Mouse (Mus musculus) testis, adult 2 months (tissue): ENCODE data around the gene Rpl36a-ps1. TPM values are rescaled to one million over a fixed set of nuclear protein-coding genes. Genes with fewer than 3 reads are reported as not detected.
"Not testable (repeated sequence)": the region's sequence is repeated elsewhere in the genome, so short reads cannot be mapped to it uniquely, and the experiment has no call there.

Source experiments
- H3K27ac ChIP-seq: fragments of 200-500 bp; 2 replicates; pipeline ENCODE4 v1.5.1; 2012; ENCODE audit warnings: low read depth, low read length; ENCODE audit not compliant: control insufficient read depth, insufficient read depth
- H3K27me3 ChIP-seq: fragments of 200-500 bp; 2 replicates; pipeline ENCODE4 v1.6.1; 2012; ENCODE audit warnings: mild to moderate bottlenecking, low read length, moderate library complexity; ENCODE audit not compliant: control insufficient read depth, insufficient read depth
- H3K36me3 ChIP-seq: fragments of 200-500 bp; 2 replicates; pipeline ENCODE4 v1.6.1; 2012; ENCODE audit warnings: mild to moderate bottlenecking, low read length; ENCODE audit not compliant: control insufficient read depth, insufficient read depth
- H3K4me1 ChIP-seq: fragments of 200-500 bp; 2 replicates; pipeline ENCODE4 v1.6.1; 2012; ENCODE audit warnings: low read length; ENCODE audit not compliant: control insufficient read depth, insufficient read depth
- H3K4me3 ChIP-seq: fragments of 200-500 bp; 2 replicates; pipeline ENCODE4 v1.5.1; 2012; ENCODE audit warnings: low read depth, mild to moderate bottlenecking, low read length, moderate library complexity, mixed read lengths; ENCODE audit not compliant: control insufficient read depth
- CTCF ChIP-seq: fragments of 200-500 bp; IDR thresholded peaks from 2 replicates; pipeline ENCODE4 v1.5.1; 2012; ENCODE audit warnings: low read depth, mild to moderate bottlenecking, inconsistent platforms, low read length, moderate library complexity; ENCODE audit not compliant: control insufficient read depth, insufficient read depth, insufficient replicate concordance
- POLR2A ChIP-seq: fragments of 200-500 bp; IDR thresholded peaks from 2 replicates; pipeline ENCODE4 v1.6.1; 2012; ENCODE audit warnings: low read depth, mild to moderate bottlenecking, inconsistent platforms, low read length, moderate library complexity; ENCODE audit not compliant: control insufficient read depth
- polyA plus RNA-seq: library from polyadenylated mRNA; depleted of rRNA; stranded (reverse); fragments of >200 nt; gene quantifications from 2 replicates; pipeline ENCODE4 v1.2.3, GENCODE M21; 2012; rRNA removed

Gene Rpl36a-ps1
- polyA plus RNA-seq = not detected in 2 replicates

GRCm38 (mm10) chr14:98994218-98994617, at the start of gene Rpl36a-ps1:
Gene Rpl36a-ps1 (minus strand): TSS chr14:98994318.
- TF ChIP-seq CTCF = no peak
- TF ChIP-seq POLR2A = no peak
- Histone ChIP-seq H3K36me3 (no peaks in the 10 kb centered on the region), H3K4me3 (no peak within 1 kb of the TSS), H3K4me1 (no peaks in the 10 kb centered on the region), H3K27me3 (no peaks in the 10 kb centered on the region), H3K27ac (no peak within 1 kb of the TSS)

- TF ChIP-seq CTCF (no peak), POLR2A (no peak)
- Histone ChIP-seq H3K36me3 (no peaks in the 10 kb centered on the region), H3K4me3 (no peak overlapping the region), H3K27me3 (no peaks in the 10 kb centered on the region), H3K4me1 (peaks cover 5% of the 10 kb centered on the region), H3K27ac (no peak overlapping the region)
These were observed 49.4 kb upstream of the Rpl36a-ps1 start for GRCm38 (mm10) chr14:99043499-99043898.

DNA sequence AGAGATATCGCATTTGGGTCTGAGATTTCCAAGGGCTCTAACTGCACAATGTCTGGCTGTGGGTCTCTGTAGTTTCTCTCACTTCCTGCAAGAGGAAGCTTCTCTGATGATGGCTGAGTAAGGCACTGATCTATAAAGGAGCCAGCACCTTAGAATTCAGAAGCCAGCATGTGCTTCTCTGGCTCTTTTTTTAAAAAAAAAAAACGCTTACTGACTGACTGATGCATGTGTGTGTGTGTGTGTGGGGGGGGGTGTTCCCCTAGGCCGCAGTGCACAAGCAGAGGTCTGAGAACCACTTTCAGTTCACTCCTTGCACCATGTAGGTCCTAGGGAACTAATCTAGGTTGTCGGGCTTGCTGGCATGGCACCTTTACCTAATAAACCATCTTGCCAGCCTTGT, 47.3 kb upstream of the Rpl36a-ps1 start:
- H3K36me3 ChIP-seq = no peaks in the 10 kb centered on the region
- TF ChIP-seq CTCF (no peak), POLR2A (no peak)
- H3K4me1 ChIP-seq = peaks cover 3% of the 10 kb centered on the region
- no peak overlapping the region for H3K27ac ChIP-seq
- H3K27me3 ChIP-seq = no peaks in the 10 kb centered on the region
- no peak overlapping the region for H3K4me3 ChIP-seq

- H3K4me3 ChIP-seq, H3K27ac ChIP-seq, H3K27me3 ChIP-seq, H3K36me3 ChIP-seq, H3K4me1 ChIP-seq: not testable (repeated sequence)
These were observed 45.2 kb upstream of the Rpl36a-ps1 start for GRCm38 (mm10) chr14:99039308-99039707.

DNA sequence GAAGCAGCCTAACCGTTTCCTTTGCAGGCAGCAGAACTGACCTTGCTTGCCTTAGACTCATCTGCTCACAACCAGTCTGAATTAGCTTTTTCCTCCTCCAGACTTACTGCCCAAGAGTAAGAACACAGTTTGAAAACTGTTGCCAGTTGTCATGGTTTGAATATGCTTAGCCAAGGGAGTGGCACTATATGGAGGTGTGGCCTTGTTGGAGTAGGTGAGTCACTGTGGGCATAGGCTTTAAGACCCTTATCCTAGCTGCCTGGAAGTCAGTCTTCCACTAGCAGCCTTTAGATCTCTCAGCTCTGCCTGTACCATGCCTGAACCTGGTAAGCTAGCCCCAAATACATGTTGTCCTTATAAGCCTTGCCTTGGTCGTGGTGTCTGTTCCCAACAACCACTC, 43.6 kb upstream of the Rpl36a-ps1 start:
- H3K4me1 ChIP-seq = no peaks in the 10 kb centered on the region
- no peak overlapping the region for H3K27ac ChIP-seq
- no peak overlapping the region for H3K4me3 ChIP-seq
- H3K36me3 ChIP-seq = no peaks in the 10 kb centered on the region
- TF ChIP-seq POLR2A (no peak), CTCF (no peak)
- no peaks in the 10 kb centered on the region for H3K27me3 ChIP-seq

- TF ChIP-seq POLR2A = no peak
- no peak for TF ChIP-seq CTCF
These were observed 41.9 kb upstream of the Rpl36a-ps1 start for GRCm38 (mm10) chr14:99036039-99036438.

GRCm38 (mm10) chr14:99034851-99035250, 40.7 kb upstream of the Rpl36a-ps1 start:
- not testable (repeated sequence) for H3K27me3 ChIP-seq, H3K4me3 ChIP-seq, H3K27ac ChIP-seq, H3K4me1 ChIP-seq, H3K36me3 ChIP-seq

More at GRCm38 (mm10) chr14:99036039-99036438, 41.9 kb upstream of the Rpl36a-ps1 start:
- Histone ChIP-seq H3K4me3 (no peak overlapping the region), H3K36me3 (no peaks in the 10 kb centered on the region), H3K4me1 (no peaks in the 10 kb centered on the region), H3K27me3 (no peaks in the 10 kb centered on the region), H3K27ac (no peak overlapping the region)

DNA sequence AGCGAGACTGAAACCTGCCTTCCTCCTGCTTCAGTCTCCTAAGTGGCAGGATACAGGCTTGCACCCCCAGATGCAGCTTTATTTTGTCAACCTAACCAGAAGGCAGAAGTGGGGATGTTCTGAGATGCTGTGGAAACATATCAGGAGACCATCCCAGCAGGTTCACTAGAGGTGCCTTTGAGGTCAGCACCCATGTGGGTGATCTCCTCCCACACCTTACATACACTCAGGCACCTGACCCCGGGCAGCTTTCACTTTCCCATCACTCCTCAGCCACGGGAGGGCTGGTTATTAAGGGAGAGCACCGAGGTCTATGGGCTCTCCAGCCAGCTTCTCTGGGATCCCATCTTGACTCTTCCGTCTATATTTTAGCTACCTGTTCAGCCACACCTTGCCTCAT, 38.5 kb upstream of the Rpl36a-ps1 start:
- H3K4me1 ChIP-seq = no peaks in the 10 kb centered on the region
- H3K27me3 ChIP-seq = no peaks in the 10 kb centered on the region
- H3K27ac ChIP-seq = no peak overlapping the region
- no peaks in the 10 kb centered on the region for H3K36me3 ChIP-seq
- H3K4me3 ChIP-seq = no peak overlapping the region
- TF ChIP-seq CTCF = no peak
- no peak for TF ChIP-seq POLR2A
